Mouse (Mus musculus) erythroblast, adult 5-6 weeks (primary cell): Measurements from ENCODE around the gene Fbln2. TPM values are rescaled to one million over a fixed set of nuclear protein-coding genes. Genes with fewer than 3 reads are reported as not detected.

ENCODE experiments used
- ATAC-seq: replicated peaks from 2 replicates; pipeline ENCODE4 v1.8.0; 2016; ENCODE audit warnings: moderate number of reproducible peaks, mild to moderate bottlenecking, moderate TSS enrichment, inconsistent platforms; ENCODE audit not compliant: poor library complexity, low FRiP score, severe bottlenecking
- total RNA-seq, 2 experiments: library from RNA; stranded (forward) in 1 of 2; stranded (reverse) in 1 of 2; fragments of 150-400 nt in 1 of 2; fragments of 200-764, 138-1000 nt in 1 of 2; gene quantifications; 2 replicates each; pipeline versions ENCODE4 v1.2.3 to v1.2.4; 2015 to 2017; ENCODE audit warnings: low replicate concordance in 2 of 2

Fbln2 gene
- total RNA-seq, 2 experiments from 2014 or later: not detected

GRCm38 (mm10) chr6:91191465-91191864 lies 20.8 kb upstream of the Fbln2 start:
- no peak for ATAC-seq

GRCm38 (mm10) chr6:91192421-91192820 lies 19.8 kb upstream of the Fbln2 start:
- no peak for ATAC-seq

DNA sequence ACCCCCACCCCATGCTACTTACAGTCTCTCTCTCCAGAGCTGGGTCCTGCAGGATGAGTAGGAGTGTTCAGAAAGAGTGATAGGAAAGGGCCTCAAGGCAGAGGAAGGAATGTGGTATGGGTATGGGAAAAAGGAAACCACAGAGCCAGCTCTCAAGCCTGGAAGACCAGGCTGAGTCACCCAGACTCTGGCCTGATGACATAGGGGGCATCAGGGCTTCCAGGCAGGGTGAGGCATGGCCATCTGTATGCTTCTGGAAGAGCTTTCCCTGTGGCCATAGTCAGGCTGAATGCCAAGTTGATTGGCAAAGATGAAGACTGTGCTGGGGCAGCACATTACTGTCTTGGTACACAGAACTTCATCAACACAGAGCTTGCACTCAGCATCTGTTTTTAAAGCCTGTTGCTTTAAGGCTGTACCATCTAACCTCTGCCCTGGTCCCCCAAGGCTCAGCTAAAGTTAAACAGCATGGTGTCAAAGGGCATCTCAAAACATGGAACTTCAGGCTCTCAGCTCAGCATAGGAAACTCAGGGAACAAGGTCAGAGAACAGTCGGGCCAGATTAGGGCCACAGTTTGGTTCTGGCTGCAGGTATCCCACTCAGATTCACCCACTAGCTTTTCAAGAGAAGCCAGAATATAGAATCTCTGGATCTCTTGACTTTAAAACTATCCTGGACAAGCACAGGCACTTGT lies 19.3 kb upstream of the Fbln2 start:
- no peak for ATAC-seq

DNA sequence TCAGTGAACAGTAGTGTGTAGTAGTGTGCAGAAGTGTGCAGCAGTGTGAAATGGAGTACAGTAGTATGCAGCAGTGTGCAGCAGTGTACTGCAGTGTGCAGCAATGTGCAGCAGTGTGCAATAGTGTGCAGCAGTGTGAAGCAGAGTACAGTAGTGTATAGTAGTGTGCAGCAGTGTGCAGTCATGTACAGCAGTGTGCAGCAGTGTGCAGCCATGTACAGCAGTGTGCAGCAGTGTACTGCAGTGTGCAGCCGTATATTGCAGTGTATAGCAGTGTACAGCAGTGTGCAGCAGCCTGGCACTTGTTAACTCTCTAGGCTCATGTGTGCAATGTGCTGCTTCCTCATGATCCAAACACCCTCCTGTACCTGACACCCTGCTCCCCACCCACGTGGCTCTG lies 13.8 kb upstream of the Fbln2 start:
- peak; percentile 23; the same call in 1 of the 2 replicates for ATAC-seq

DNA sequence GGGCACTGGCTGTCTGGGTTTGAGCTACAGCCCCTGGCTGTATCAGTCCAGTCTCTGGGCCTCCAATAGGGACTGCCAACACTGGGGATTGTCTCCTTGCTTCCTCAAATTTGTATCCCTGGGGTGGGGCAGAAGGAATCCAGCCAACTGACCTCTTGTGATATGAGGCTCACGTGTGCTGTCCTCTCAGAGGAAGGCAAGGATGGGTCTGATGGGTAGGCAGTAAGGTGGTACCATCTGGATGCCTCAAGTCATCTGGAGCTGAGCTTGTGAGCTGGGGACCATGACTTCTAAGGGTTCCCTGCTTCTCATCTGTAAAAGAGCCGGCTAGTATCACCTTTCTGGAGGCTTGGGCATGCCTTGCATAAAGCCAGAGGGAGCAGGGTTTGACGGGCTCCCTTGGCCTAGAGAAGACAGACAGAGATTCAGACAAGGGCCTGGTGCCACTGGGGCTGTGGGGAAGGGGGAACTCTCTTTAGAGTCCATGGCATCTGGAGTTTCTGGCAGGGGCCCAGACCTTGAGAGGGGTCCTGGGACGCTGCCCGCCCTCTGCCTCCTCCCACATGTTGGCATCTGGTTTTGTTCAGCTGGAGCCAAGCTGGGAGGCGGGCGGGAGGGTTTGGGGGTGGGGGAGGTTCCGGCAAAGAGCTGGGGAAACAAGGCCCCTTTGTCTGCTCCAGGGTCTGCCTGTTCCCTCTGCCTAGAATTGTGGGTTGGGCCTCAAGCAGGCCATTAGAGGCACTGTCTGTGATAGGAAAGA lies 11.6 kb upstream of the Fbln2 start:
- ATAC-seq: no peak

GRCm38 (mm10) chr6:91201881-91202341 lies 10.3 kb upstream of the Fbln2 start:
- ATAC-seq: no peak

GRCm38 (mm10) chr6:91202571-91202970 lies 9.7 kb upstream of the Fbln2 start:
- no peak for ATAC-seq

- ATAC-seq: no peak
These were observed 6.9 kb upstream of the Fbln2 start for GRCm38 (mm10) chr6:91205346-91205745.

GRCm38 (mm10) chr6:91205791-91206190 lies 6.5 kb upstream of the Fbln2 start:
- ATAC-seq: no peak

GRCm38 (mm10) chr6:91207491-91207890 lies 4.8 kb upstream of the Fbln2 start:
- ATAC-seq: no peak

GRCm38 (mm10) chr6:91209780-91210179 lies 2.5 kb upstream of the Fbln2 start:
- ATAC-seq: no peak

GRCm38 (mm10) chr6:91210852-91211251 lies 1.4 kb upstream of the Fbln2 start:
- ATAC-seq: no peak

- no peak for ATAC-seq
These were observed 316 bp downstream of the Fbln2 start for GRCm38 (mm10) chr6:91212571-91212970.

DNA sequence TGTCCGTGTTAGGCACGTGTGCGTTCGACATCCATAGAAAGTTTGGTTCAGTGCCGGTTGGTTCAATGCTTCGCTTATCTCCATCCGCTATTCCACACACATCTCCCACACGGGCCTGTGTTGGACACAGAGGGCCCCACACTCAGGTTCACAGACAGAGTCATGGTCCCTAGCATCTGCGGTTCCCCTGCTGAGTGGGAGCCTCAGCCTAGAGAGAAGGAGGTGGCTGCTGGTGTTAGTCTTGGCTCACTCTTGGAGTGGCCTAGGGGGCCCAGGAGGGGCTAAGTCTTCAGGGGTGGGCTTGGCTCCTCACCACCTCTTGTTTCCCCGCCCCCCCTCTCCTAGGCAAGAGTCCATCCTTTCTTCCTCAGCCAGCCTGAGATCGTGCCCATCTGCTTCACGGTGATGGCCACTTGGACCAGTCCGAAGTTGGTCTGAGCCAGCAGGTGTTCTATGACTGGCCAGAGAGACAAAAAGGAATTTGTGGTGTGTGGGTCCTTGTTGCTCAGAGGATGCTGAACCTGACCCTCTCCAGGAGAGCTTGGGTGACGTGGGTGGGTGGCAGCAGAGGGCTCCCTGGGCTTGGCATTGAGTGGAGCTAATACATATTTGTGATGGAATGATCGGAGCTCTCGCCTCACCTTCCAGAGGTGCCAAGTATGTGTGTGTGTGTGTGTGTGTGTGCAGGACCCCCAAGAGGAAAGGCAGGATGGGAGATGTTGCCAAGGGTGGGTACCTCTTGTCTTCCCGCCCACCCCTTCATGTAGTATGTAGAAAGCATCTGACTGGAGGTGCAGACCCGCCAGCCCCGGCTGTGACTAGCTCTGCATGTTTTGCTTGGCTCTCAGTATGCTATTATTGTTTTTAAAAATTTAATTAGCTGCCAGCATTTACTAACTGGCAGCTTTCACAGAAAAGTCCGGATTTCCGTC lies 1.3 kb downstream of the Fbln2 start:
- no peak for ATAC-seq

DNA sequence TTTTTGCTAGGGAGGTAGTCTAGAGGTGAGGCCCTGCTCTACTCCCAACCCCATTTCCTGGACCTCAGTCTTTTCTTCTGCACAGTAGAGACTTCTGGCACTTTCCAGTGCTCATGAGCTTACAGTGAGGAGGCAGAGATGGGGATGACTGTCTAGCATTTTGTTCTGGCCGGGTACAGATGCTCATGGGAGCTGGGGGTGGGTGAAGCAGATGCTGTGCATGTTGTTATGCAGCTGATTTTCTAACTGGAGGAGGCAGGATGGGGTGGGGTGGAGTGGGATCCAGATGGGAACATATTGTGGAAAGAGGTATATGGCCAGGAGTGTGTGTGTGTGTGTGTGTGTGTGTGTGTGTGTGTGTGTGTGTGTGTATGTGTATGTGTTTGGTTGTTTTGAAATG lies 3.2 kb downstream of the Fbln2 start:
- ATAC-seq: no peak

- ATAC-seq: no peak
These were observed 6.2 kb downstream of the Fbln2 start for GRCm38 (mm10) chr6:91218445-91218844.

GRCm38 (mm10) chr6:91218871-91219270 lies 6.6 kb downstream of the Fbln2 start:
- no peak for ATAC-seq

DNA sequence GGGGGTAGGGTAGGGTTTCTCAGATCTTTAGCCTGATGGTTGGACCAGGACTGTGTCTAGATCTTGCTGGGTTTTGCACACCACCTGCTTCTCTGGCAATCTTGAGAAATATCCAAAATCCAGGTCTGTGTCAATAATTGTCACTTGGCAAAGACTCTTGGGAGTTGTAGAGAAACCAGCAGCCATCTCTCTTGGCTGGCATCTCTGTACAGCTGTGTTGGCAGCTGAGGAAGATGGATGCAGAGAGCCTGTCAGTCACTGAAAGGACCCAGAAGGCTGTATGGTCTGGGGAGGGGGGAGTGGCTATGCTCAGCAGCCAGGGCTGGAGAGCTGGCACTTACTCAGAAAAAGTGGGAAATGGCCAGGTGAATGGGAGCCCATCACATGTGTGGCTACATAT lies 7.8 kb downstream of the Fbln2 start:
- no peak for ATAC-seq

DNA sequence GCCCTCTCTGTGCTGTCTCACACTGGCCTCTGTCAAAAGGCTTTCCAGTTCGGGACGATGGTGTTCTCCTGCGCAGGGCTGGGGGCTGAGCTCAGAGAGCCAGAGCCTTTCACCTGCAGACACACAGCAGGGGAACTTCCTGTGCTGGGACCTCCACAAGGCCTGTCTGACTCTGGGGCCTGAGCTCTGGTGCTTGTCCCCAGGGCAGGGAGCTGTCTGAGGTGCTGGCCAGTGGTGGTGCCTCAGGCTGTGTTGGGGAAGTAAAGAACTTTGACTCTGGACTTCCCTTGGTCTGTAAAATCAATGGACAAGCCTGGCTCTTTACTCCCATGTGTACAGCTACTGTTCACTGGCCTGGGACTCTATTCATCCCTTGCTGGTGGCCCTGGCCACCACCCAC lies 8.8 kb downstream of the Fbln2 start:
- ATAC-seq: no peak

- no peak for ATAC-seq
These were observed 10.6 kb downstream of the Fbln2 start for GRCm38 (mm10) chr6:91222694-91223346.
